Mouse (Mus musculus) liver, embryonic 14.5 days (tissue): ENCODE measurements around the gene Kcnip3. TPM values are rescaled to one million over a fixed set of nuclear protein-coding genes. Genes with fewer than 3 reads are reported as not detected.

Experiments
- ATAC-seq: fragments of 200-750 bp; cut with Nextera tagmentation; 2 replicates; pipeline ENCODE4 v1.8.0; 2017; ENCODE audit warnings: moderate number of reproducible peaks, mild to moderate bottlenecking, moderate library complexity; ENCODE audit not compliant: insufficient read depth
- DNase-seq, 3 experiments: peaks; one replicate each; pipeline ENCODE4 v3.0.0-alpha.2; 2012 to 2013; ENCODE audit warnings: low read depth in 3 of 3, low spot score in 3 of 3
- H3K27ac ChIP-seq: fragments of 300-500 bp; sonication (generic); 2 replicates; pipeline ENCODE4 v1.5.1; 2014; ENCODE audit warnings: moderate library complexity, mild to moderate bottlenecking, control low read depth, inconsistent platforms
- H3K27me3 ChIP-seq: fragments of 300-500 bp; sonication (generic); 2 replicates; pipeline ENCODE4 v1.6.1; 2014; ENCODE audit warnings: mild to moderate bottlenecking, low read length, moderate library complexity; ENCODE audit not compliant: control insufficient read depth, insufficient read depth
- H3K36me3 ChIP-seq: fragments of 300-500 bp; sonication (generic); replicated peaks from 2 replicates; pipeline ENCODE4 v1.6.1; 2014; ENCODE audit warnings: low read depth; ENCODE audit not compliant: control insufficient read depth, insufficient read depth
- H3K4me1 ChIP-seq, 2 experiments: fragments of 200-500 bp in 1 of 2; fragments of 300-500 bp in 1 of 2; sonication (generic) in 1 of 2; replicated peaks; 2 replicates each; pipeline ENCODE4 v1.6.1; 2012 to 2014; ENCODE audit warnings: antibody characterized with exemption in 1 of 2, inconsistent platforms in 1 of 2, low read length in 1 of 2; ENCODE audit not compliant: control insufficient read depth in 2 of 2, insufficient read depth in 2 of 2
- H3K4me2 ChIP-seq: fragments of 300-500 bp; sonication (generic); 2 replicates; pipeline ENCODE4 v1.6.1; 2014; ENCODE audit warnings: low read depth, mild to moderate bottlenecking, control low read depth, moderate library complexity
- H3K4me3 ChIP-seq, 2 experiments: fragments of 200-500 bp in 1 of 2; fragments of 300-500 bp in 1 of 2; sonication (generic) in 1 of 2; 2 replicates each; pipeline ENCODE4 v1.5.1; 2012 to 2014; ENCODE audit warnings: low read depth in 2 of 2, low read length in 2 of 2, mild to moderate bottlenecking in 2 of 2, control low read depth in 1 of 2, inconsistent platforms in 1 of 2, moderate library complexity in 1 of 2; ENCODE audit not compliant: insufficient read depth in 1 of 2
- H3K9ac ChIP-seq: fragments of 300-500 bp; sonication (generic); replicated peaks from 2 replicates; pipeline ENCODE4 v1.6.1; 2014; ENCODE audit warnings: mild to moderate bottlenecking, control low read depth, moderate library complexity
- H3K9me3 ChIP-seq: fragments of 300-500 bp; sonication (generic); 2 replicates; pipeline ENCODE4 v1.6.1; 2016; ENCODE audit warnings: low read length, mixed read lengths; ENCODE audit not compliant: control insufficient read depth
- CTCF ChIP-seq: IDR thresholded peaks from 2 replicates; pipeline ENCODE4 v1.5.1; 2016; ENCODE audit warnings: antibody characterized with exemption, low read depth, control low read depth
- EP300 ChIP-seq: IDR thresholded peaks from 2 replicates; pipeline ENCODE4 v1.6.1; 2016; ENCODE audit warnings: antibody characterized with exemption, low read depth
- WGBS: fragments of 180-500 bp; shearing (Covaris S2); extraction: QIAGEN DNeasy Blood & Tissue Kit; methylation state at CpG from one replicate; pipeline ENCODE4 v1.1.7; 2014; ENCODE audit not compliant: insufficient replicate concordance; 5-methylcytosine and 5-hydroxymethylcytosine counted together
- polyA plus RNA-seq, 2 experiments: library from polyadenylated mRNA; depleted of rRNA in 1 of 2; stranded (reverse) in 1 of 2; unstranded in 1 of 2; fragments of >200 nt; fragmentation: Nextera tagmentation in 1 of 2; extraction: Ambion mirVana in 1 of 2; gene quantifications; 2 replicates each; pipeline versions ENCODE4 v1.2.1 to v1.2.3; 2012 to 2014

The Kcnip3 gene
- polyA plus RNA-seq, 2 experiments: 0.36 to 0.42 TPM

- peak overlapping the region in 1 of 2 experiments; percentile 16; a peak in 1 of 4 replicates for H3K4me3 ChIP-seq
- H3K4me1 ChIP-seq: no peaks in the 10 kb centered on the region
- no peak overlapping the region; the same call in 1 of the 2 replicates for H3K4me2 ChIP-seq
- H3K9ac ChIP-seq: no peak overlapping the region
- WGBS: 2% methylated on average over 21 of the region's 21 CpGs
- no peak overlapping the region for H3K27ac ChIP-seq
- H3K27me3 ChIP-seq: peaks cover 47% of the 10 kb centered on the region
- ATAC-seq (no peak), DNase-seq (no peak)
- H3K36me3 ChIP-seq: no peaks in the 10 kb centered on the region
- TF ChIP-seq CTCF: no peak
- no peak for TF ChIP-seq EP300
- no peaks in the 10 kb centered on the region for H3K9me3 ChIP-seq
These were observed 38.9 kb downstream of the Kcnip3 start for GRCm38 (mm10) chr2:127483001-127483400.

- WGBS: under 1% methylated on average over 21 of the region's 21 CpGs
- no peak overlapping the region for H3K9ac ChIP-seq
- H3K27ac ChIP-seq: no peak overlapping the region
These were observed 39.4 kb downstream of the Kcnip3 start for GRCm38 (mm10) chr2:127482533-127482911.

GRCm38 (mm10) chr2:127481841-127482532, 39.9 kb downstream of the Kcnip3 start:
- no peak for DNase-seq
- peak overlapping the region; percentile 47 for H3K4me2 ChIP-seq
- no peaks in the 10 kb centered on the region for H3K4me1 ChIP-seq
- H3K27ac ChIP-seq: no peak overlapping the region
- H3K4me3 ChIP-seq: peak overlapping the region; percentile 6 to 14; a peak in 3 of 4 replicates
- no peak for ATAC-seq
- no peak overlapping the region for H3K9ac ChIP-seq
- under 1% methylated on average over 59 of the region's 59 CpGs for WGBS
- H3K9me3 ChIP-seq: no peaks in the 10 kb centered on the region
- TF ChIP-seq EP300 (no peak), CTCF (0 out of 2 replicates have a peak, but pooled peaks have one; percentile 9)
- H3K27me3 ChIP-seq: peaks cover 47% of the 10 kb centered on the region
- no peaks in the 10 kb centered on the region for H3K36me3 ChIP-seq

More at GRCm38 (mm10) chr2:127482533-127482911, 39.4 kb downstream of the Kcnip3 start:
- Histone ChIP-seq H3K4me1 (no peaks in the 10 kb centered on the region), H3K36me3 (no peaks in the 10 kb centered on the region), H3K9me3 (no peaks in the 10 kb centered on the region), H3K4me3 (peak overlapping the region; percentile 14 to 16), H3K27me3 (peaks cover 47% of the 10 kb centered on the region), H3K4me2 (peak overlapping the region; percentile 47)
- TF ChIP-seq EP300 (no peak), CTCF (no peak)
- ATAC-seq (0 out of 2 replicates have a peak, but pooled peaks have one; percentile 23), DNase-seq (no peak)

- Histone ChIP-seq H3K36me3 (no peaks in the 10 kb centered on the region), H3K9me3 (no peaks in the 10 kb centered on the region), H3K4me2 (no peak overlapping the region), H3K27me3 (peaks cover 44% of the 10 kb centered on the region), H3K9ac (no peak overlapping the region), H3K4me3 (no peak overlapping the region), H3K4me1 (no peaks in the 10 kb centered on the region), H3K27ac (no peak overlapping the region)
- TF ChIP-seq EP300: no peak
- no peak for TF ChIP-seq CTCF
- ATAC-seq (no peak), DNase-seq (no peak)
- WGBS: 58% methylated on average over 10 of the region's 10 CpGs
These were observed 42.1 kb downstream of the Kcnip3 start for GRCm38 (mm10) chr2:127479763-127480162.

- Histone ChIP-seq H3K9ac (no peak overlapping the region), H3K36me3 (no peaks in the 10 kb centered on the region), H3K4me1 (no peaks in the 10 kb centered on the region), H3K27ac (no peak overlapping the region), H3K27me3 (peaks cover 39% of the 10 kb centered on the region), H3K4me3 (no peak overlapping the region), H3K4me2 (no peak overlapping the region), H3K9me3 (no peaks in the 10 kb centered on the region)
- WGBS: 61% methylated on average over 4 of the region's 4 CpGs
- DNase-seq (no peak), ATAC-seq (no peak)
- TF ChIP-seq CTCF (no peak), EP300 (no peak)
These were observed 42.7 kb downstream of the Kcnip3 start for GRCm38 (mm10) chr2:127479210-127479609.
